Mouse (Mus musculus) layer of hippocampus, adult 9-10 months (tissue): ENCODE measurements around the gene Atf3.
"Not testable (repeated sequence)": the region's sequence is repeated elsewhere in the genome, so short reads cannot be mapped to it uniquely, and the experiment has no call there.

Experiments used
- DNase-seq: peaks from one replicate; pipeline ENCODE4 v3.0.0; 2022; ENCODE audit warnings: low spot score

Atf3 gene

GRCm38 (mm10) chr1:191149489-191149888, 68.3 kb downstream of the Atf3 start:
- not testable (repeated sequence) for DNase-seq

GRCm38 (mm10) chr1:191140983-191141382, 76.9 kb downstream of the Atf3 start:
- no peak for DNase-seq

GRCm38 (mm10) chr1:191138874-191139495, 78.9 kb downstream of the Atf3 start:
- no peak for DNase-seq

GRCm38 (mm10) chr1:191138436-191138835, 79.4 kb downstream of the Atf3 start:
- no peak for DNase-seq

GRCm38 (mm10) chr1:191135406-191135805, 82.4 kb downstream of the Atf3 start:
- DNase-seq = no peak

- DNase-seq = no peak
Observed at GRCm38 (mm10) chr1:191132934-191133333, 84.9 kb downstream of the Atf3 start.

GRCm38 (mm10) chr1:191132240-191132639, 85.6 kb downstream of the Atf3 start:
- no peak for DNase-seq

GRCm38 (mm10) chr1:191131692-191132091, 86.1 kb downstream of the Atf3 start:
- DNase-seq = no peak

- DNase-seq = no peak
Observed at GRCm38 (mm10) chr1:191125811-191126638, 91.8 kb downstream of the Atf3 start.

GRCm38 (mm10) chr1:191124288-191124687, 93.6 kb downstream of the Atf3 start:
- no peak for DNase-seq

- DNase-seq = no peak
Observed at GRCm38 (mm10) chr1:191123696-191124095, 94.1 kb downstream of the Atf3 start.

- no peak for DNase-seq
Observed at GRCm38 (mm10) chr1:191122744-191123143, 95.1 kb downstream of the Atf3 start.
